Mouse (Mus musculus) c-Kit-positive CD71-negative TER-119-negative erythroid progenitor cells, embryonic 14.5 days (primary cell): ENCODE results near the gene Prmt1.
A peak's percentile ranks its signal among the peaks of the same experiment; 100 is the strongest.
"Not testable (repeated sequence)": the region's sequence is repeated elsewhere in the genome, so short reads cannot be mapped to it uniquely, and the experiment has no call there.

Source experiments
- DNase-seq: peaks from one replicate; pipeline ENCODE4 v3.0.0-alpha.2; 2013; ENCODE audit warnings: low read depth

Prmt1 gene

GRCm38 (mm10) chr7:44986192-44986878, at the start of gene Prmt1:
TSS of gene Prmt1 (minus strand) at chr7:44986568.
- peak; percentile 96 for DNase-seq

GRCm38 (mm10) chr7:45035631-45036030, 49.3 kb upstream of the Prmt1 start:
- no peak for DNase-seq

- no peak for DNase-seq
Observed at GRCm38 (mm10) chr7:45033722-45034359, 47.5 kb upstream of the Prmt1 start.

- DNase-seq, result no peak
Observed at GRCm38 (mm10) chr7:45030857-45031256, 44.5 kb upstream of the Prmt1 start.

GRCm38 (mm10) chr7:45029995-45030394, 43.6 kb upstream of the Prmt1 start:
- no peak for DNase-seq

GRCm38 (mm10) chr7:45028351-45028750, 42.0 kb upstream of the Prmt1 start:
- DNase-seq, result no peak

- no peak for DNase-seq
Observed at GRCm38 (mm10) chr7:45027761-45028160, 41.4 kb upstream of the Prmt1 start.

GRCm38 (mm10) chr7:45026256-45026655, 39.9 kb upstream of the Prmt1 start:
- DNase-seq, result no peak

GRCm38 (mm10) chr7:45025601-45026220, 39.3 kb upstream of the Prmt1 start:
- DNase-seq, result no peak

- DNase-seq, result no peak
Observed at GRCm38 (mm10) chr7:45024281-45025248, 38.2 kb upstream of the Prmt1 start.

GRCm38 (mm10) chr7:45023711-45024110, 37.3 kb upstream of the Prmt1 start:
- not testable (repeated sequence) for DNase-seq

GRCm38 (mm10) chr7:45020225-45020624, 33.9 kb upstream of the Prmt1 start:
- no peak for DNase-seq

- DNase-seq, result no peak
Observed at GRCm38 (mm10) chr7:45019031-45019571, 32.7 kb upstream of the Prmt1 start.

GRCm38 (mm10) chr7:45017242-45018061, 31.1 kb upstream of the Prmt1 start, which contains the start of gene Rras:
TSS of gene Rras (plus strand) at chr7:45017961.
- peak; percentile 99 for DNase-seq

- no peak for DNase-seq
Observed at GRCm38 (mm10) chr7:45016761-45017160, 30.4 kb upstream of the Prmt1 start.

- DNase-seq, result peak; percentile 97
Observed at GRCm38 (mm10) chr7:45015957-45016612, 29.7 kb upstream of the Prmt1 start, which contains the start of gene Scaf1. TSS of gene Scaf1 (minus strand) at chr7:45016363.

- no peak for DNase-seq
Observed at GRCm38 (mm10) chr7:45015344-45015956, 29.1 kb upstream of the Prmt1 start.

GRCm38 (mm10) chr7:45014096-45014451, 27.7 kb upstream of the Prmt1 start:
- DNase-seq, result no peak

- DNase-seq, result no peak
Observed at GRCm38 (mm10) chr7:45013366-45014095, 27.2 kb upstream of the Prmt1 start.
